Mouse (Mus musculus): Measurements from ENCODE around the gene Rnf26.

- TF ChIP-seq CTCF (IDR thresholded peaks at IDR 0.05; ENCODE audit: insufficient read depth, low read depth, low read length) (no peak), POLR2A (IDR thresholded peaks at IDR 0.05; ENCODE audit: insufficient read depth, low read depth, low read length) (no peak)
Measured at GRCm38 (mm10) chr9:44075276-44075995, 37.9 kb downstream of the Rnf26 start.
